Mouse (Mus musculus): ENCODE data around the gene Tnfrsf21. TPM values are rescaled to one million over a fixed set of nuclear protein-coding genes. Genes with fewer than 3 reads are reported as not detected.

Gene Tnfrsf21
- polyA plus RNA-seq, 1 experiment from 2014 or later = 18.7 TPM

- H3K36me3 ChIP-seq (ENCODE audit: control insufficient read depth, insufficient read depth, low read length) = no peaks in the 10 kb centered on the region
- 92% methylated on average over 6 of the region's 6 CpGs for WGBS
- H3K4me2 ChIP-seq (ENCODE audit: low read length) = no peak overlapping the region
Observed at GRCm38 (mm10) chr17:43064705-43065104, 48.4 kb downstream of the Tnfrsf21 start.

GRCm38 (mm10) chr17:43068846-43069553 is 52.6 kb downstream of the Tnfrsf21 start:
- Histone ChIP-seq H3K36me3 (ENCODE audit: control insufficient read depth, insufficient read depth, low read length) (no peaks in the 10 kb centered on the region), H3K4me2 (ENCODE audit: low read length) (no peak overlapping the region), H3K27ac (ENCODE audit: low read depth) (no peak overlapping the region), H3K4me1 (replicated peaks; ENCODE audit: control insufficient read depth, insufficient read depth, low read length) (peaks cover 9% of the 10 kb centered on the region), H3K9ac (ENCODE audit: low read length) (no peak overlapping the region), H3K9me3 (ENCODE audit: control insufficient read depth, low read length) (no peaks in the 10 kb centered on the region), H3K27me3 (replicated peaks; ENCODE audit: control insufficient read depth, insufficient read depth, low read length) (no peaks in the 10 kb centered on the region), H3K4me3 (ENCODE audit: low read depth, low read length) (no peak overlapping the region)
- WGBS = 77% methylated on average over 7 of the region's 7 CpGs
- DNase-seq (ENCODE audit: low spot score) = no peak
- no peak for ATAC-seq (replicated peaks; ENCODE audit: low FRiP score, low TSS enrichment, low read depth)

More at GRCm38 (mm10) chr17:43064705-43065104, 48.4 kb downstream of the Tnfrsf21 start:
- DNase-seq (ENCODE audit: low spot score) = no peak
- H3K4me3 ChIP-seq (ENCODE audit: low read depth, low read length) = no peak overlapping the region
- H3K9ac ChIP-seq (ENCODE audit: low read length) = no peak overlapping the region
- H3K4me1 ChIP-seq (replicated peaks; ENCODE audit: control insufficient read depth, insufficient read depth, low read length) = no peaks in the 10 kb centered on the region
- no peak for ATAC-seq (replicated peaks; ENCODE audit: low FRiP score, low TSS enrichment, low read depth)
- H3K9me3 ChIP-seq (ENCODE audit: control insufficient read depth, low read length) = no peaks in the 10 kb centered on the region
- H3K27me3 ChIP-seq (replicated peaks; ENCODE audit: control insufficient read depth, insufficient read depth, low read length) = no peaks in the 10 kb centered on the region
- no peak overlapping the region for H3K27ac ChIP-seq (ENCODE audit: low read depth)

GRCm38 (mm10) chr17:43070946-43071345 is 54.6 kb downstream of the Tnfrsf21 start:
- no peak overlapping the region for H3K4me3 ChIP-seq (ENCODE audit: low read depth, low read length)
- no peak overlapping the region for H3K9ac ChIP-seq (ENCODE audit: low read length)
- H3K4me1 ChIP-seq (replicated peaks; ENCODE audit: control insufficient read depth, insufficient read depth, low read length) = peaks cover 9% of the 10 kb centered on the region
- 53% methylated on average over 2 of the region's 2 CpGs for WGBS
- H3K4me2 ChIP-seq (ENCODE audit: low read length) = no peak overlapping the region
- no peaks in the 10 kb centered on the region for H3K9me3 ChIP-seq (ENCODE audit: control insufficient read depth, low read length)
- DNase-seq (ENCODE audit: low spot score) (no peak), ATAC-seq (replicated peaks; ENCODE audit: low FRiP score, low TSS enrichment, low read depth) (no peak)
- H3K27me3 ChIP-seq (replicated peaks; ENCODE audit: control insufficient read depth, insufficient read depth, low read length) = no peaks in the 10 kb centered on the region
- no peak overlapping the region for H3K27ac ChIP-seq (ENCODE audit: low read depth)
- no peaks in the 10 kb centered on the region for H3K36me3 ChIP-seq (ENCODE audit: control insufficient read depth, insufficient read depth, low read length)

GRCm38 (mm10) chr17:43072142-43072786 is 55.9 kb downstream of the Tnfrsf21 start:
- Histone ChIP-seq H3K27me3 (replicated peaks; ENCODE audit: control insufficient read depth, insufficient read depth, low read length) (no peaks in the 10 kb centered on the region), H3K4me1 (replicated peaks; ENCODE audit: control insufficient read depth, insufficient read depth, low read length) (peaks cover 9% of the 10 kb centered on the region), H3K4me2 (ENCODE audit: low read length) (no peak overlapping the region), H3K36me3 (ENCODE audit: control insufficient read depth, insufficient read depth, low read length) (no peaks in the 10 kb centered on the region), H3K9me3 (ENCODE audit: control insufficient read depth, low read length) (no peaks in the 10 kb centered on the region), H3K9ac (ENCODE audit: low read length) (no peak overlapping the region), H3K4me3 (ENCODE audit: low read depth, low read length) (no peak overlapping the region), H3K27ac (ENCODE audit: low read depth) (no peak overlapping the region)
- no peak for ATAC-seq (replicated peaks; ENCODE audit: low FRiP score, low TSS enrichment, low read depth)
- DNase-seq (ENCODE audit: low spot score) = no peak
- 78% methylated on average over 11 of the region's 11 CpGs for WGBS

- H3K4me2 ChIP-seq (ENCODE audit: low read length) = no peak overlapping the region
- H3K9me3 ChIP-seq (ENCODE audit: control insufficient read depth, low read length) = no peaks in the 10 kb centered on the region
- ATAC-seq (replicated peaks; ENCODE audit: low FRiP score, low TSS enrichment, low read depth) (no peak), DNase-seq (ENCODE audit: low spot score) (no peak)
- no peaks in the 10 kb centered on the region for H3K36me3 ChIP-seq (ENCODE audit: control insufficient read depth, insufficient read depth, low read length)
- H3K27ac ChIP-seq (ENCODE audit: low read depth) = no peak overlapping the region
- peaks cover 9% of the 10 kb centered on the region for H3K4me1 ChIP-seq (replicated peaks; ENCODE audit: control insufficient read depth, insufficient read depth, low read length)
- WGBS = 49% methylated on average over 5 of the region's 5 CpGs
- H3K4me3 ChIP-seq (ENCODE audit: low read depth, low read length) = no peak overlapping the region
- H3K27me3 ChIP-seq (replicated peaks; ENCODE audit: control insufficient read depth, insufficient read depth, low read length) = no peaks in the 10 kb centered on the region
- no peak overlapping the region for H3K9ac ChIP-seq (ENCODE audit: low read length)
Observed at GRCm38 (mm10) chr17:43072787-43073148, 56.4 kb downstream of the Tnfrsf21 start.

GRCm38 (mm10) chr17:43074391-43074790 is 58.0 kb downstream of the Tnfrsf21 start:
- ATAC-seq (replicated peaks; ENCODE audit: low FRiP score, low TSS enrichment, low read depth) = no peak
- Histone ChIP-seq H3K4me2 (ENCODE audit: low read length) (no peak overlapping the region), H3K9me3 (ENCODE audit: control insufficient read depth, low read length) (no peaks in the 10 kb centered on the region), H3K4me1 (replicated peaks; ENCODE audit: control insufficient read depth, insufficient read depth, low read length) (peaks cover 9% of the 10 kb centered on the region), H3K27me3 (replicated peaks; ENCODE audit: control insufficient read depth, insufficient read depth, low read length) (no peaks in the 10 kb centered on the region), H3K27ac (ENCODE audit: low read depth) (no peak overlapping the region), H3K9ac (ENCODE audit: low read length) (no peak overlapping the region), H3K4me3 (ENCODE audit: low read depth, low read length) (no peak overlapping the region), H3K36me3 (ENCODE audit: control insufficient read depth, insufficient read depth, low read length) (no peaks in the 10 kb centered on the region)
- 77% methylated on average over 5 of the region's 5 CpGs for WGBS
- DNase-seq (ENCODE audit: low spot score) = no peak

- ATAC-seq (replicated peaks; ENCODE audit: low FRiP score, low TSS enrichment, low read depth) (no peak), DNase-seq (ENCODE audit: low spot score) (no peak)
- peaks cover 9% of the 10 kb centered on the region for H3K4me1 ChIP-seq (replicated peaks; ENCODE audit: control insufficient read depth, insufficient read depth, low read length)
- H3K9ac ChIP-seq (ENCODE audit: low read length) = no peak overlapping the region
- no peaks in the 10 kb centered on the region for H3K36me3 ChIP-seq (ENCODE audit: control insufficient read depth, insufficient read depth, low read length)
- 80% methylated on average over 8 of the region's 8 CpGs for WGBS
- H3K4me2 ChIP-seq (ENCODE audit: low read length) = no peak overlapping the region
- H3K4me3 ChIP-seq (ENCODE audit: low read depth, low read length) = no peak overlapping the region
- no peaks in the 10 kb centered on the region for H3K9me3 ChIP-seq (ENCODE audit: control insufficient read depth, low read length)
- H3K27ac ChIP-seq (ENCODE audit: low read depth) = no peak overlapping the region
- no peaks in the 10 kb centered on the region for H3K27me3 ChIP-seq (replicated peaks; ENCODE audit: control insufficient read depth, insufficient read depth, low read length)
Observed at GRCm38 (mm10) chr17:43075100-43075499, 58.7 kb downstream of the Tnfrsf21 start.

- Histone ChIP-seq H3K9ac (ENCODE audit: low read length) (no peak overlapping the region), H3K4me1 (replicated peaks; ENCODE audit: control insufficient read depth, insufficient read depth, low read length) (peaks cover 7% of the 10 kb centered on the region), H3K9me3 (ENCODE audit: control insufficient read depth, low read length) (no peaks in the 10 kb centered on the region), H3K27me3 (replicated peaks; ENCODE audit: control insufficient read depth, insufficient read depth, low read length) (no peaks in the 10 kb centered on the region), H3K27ac (ENCODE audit: low read depth) (no peak overlapping the region), H3K36me3 (ENCODE audit: control insufficient read depth, insufficient read depth, low read length) (no peaks in the 10 kb centered on the region), H3K4me2 (ENCODE audit: low read length) (no peak overlapping the region), H3K4me3 (ENCODE audit: low read depth, low read length) (no peak overlapping the region)
- DNase-seq (ENCODE audit: low spot score) (no peak), ATAC-seq (replicated peaks; ENCODE audit: low FRiP score, low TSS enrichment, low read depth) (no peak)
- whole genome bisulfite sequencing = 62% methylated on average over 8 of the region's 8 CpGs
Observed at GRCm38 (mm10) chr17:43075937-43076336, 59.6 kb downstream of the Tnfrsf21 start.
